Mouse (Mus musculus) left cerebral cortex, postnatal 14 days (tissue): ENCODE data around the gene Dhrs4. TPM values are rescaled to one million over a fixed set of nuclear protein-coding genes. Genes with fewer than 3 reads are reported as not detected.
A peak's percentile ranks its signal among the peaks of the same experiment; 100 is the strongest.

Experiments used
- DNase-seq, 2 experiments: peaks; one replicate each; pipeline ENCODE4 v3.0.0; 2021 to 2022; ENCODE audit warnings: low spot score in 2 of 2, mixed read lengths in 1 of 2
- intact Hi-C: fragments of 180-260 bp; cut with DNase I; formaldehyde crosslinking; loops from one replicate; pipeline ENCODE4 v1.15.1; 2025
- total RNA-seq, 2 experiments: library from RNA; stranded (reverse); gene quantifications; 2 replicates each; pipeline ENCODE4 v1.2.3; 2021

The Dhrs4 gene
- total RNA-seq, 2 experiments from 2014 or later, result 11.7 to 16.0 TPM

- peak; percentile 57 to 64 for DNase-seq
- intact Hi-C loops, result no loop called here
These were observed 40.3 kb downstream of the Dhrs4 start for GRCm38 (mm10) chr14:55518897-55519296.

- intact Hi-C loops, result no loop called here
- DNase-seq, result no peak
These were observed 41.0 kb downstream of the Dhrs4 start for GRCm38 (mm10) chr14:55519604-55520003.

- peak; percentile 39 to 53 for DNase-seq
- intact Hi-C loops, result no loop called here
These were observed 42.1 kb downstream of the Dhrs4 start for GRCm38 (mm10) chr14:55520451-55521361.

GRCm38 (mm10) chr14:55524062-55524461 lies 45.5 kb downstream of the Dhrs4 start:
- intact Hi-C loops, result no loop called here
- no peak for DNase-seq

- intact Hi-C loops, result no loop called here
- no peak for DNase-seq
These were observed 46.2 kb downstream of the Dhrs4 start, which contains the start of gene Nrl for GRCm38 (mm10) chr14:55524785-55525184. Nrl (minus strand) TSS chr14:55524981.

DNA sequence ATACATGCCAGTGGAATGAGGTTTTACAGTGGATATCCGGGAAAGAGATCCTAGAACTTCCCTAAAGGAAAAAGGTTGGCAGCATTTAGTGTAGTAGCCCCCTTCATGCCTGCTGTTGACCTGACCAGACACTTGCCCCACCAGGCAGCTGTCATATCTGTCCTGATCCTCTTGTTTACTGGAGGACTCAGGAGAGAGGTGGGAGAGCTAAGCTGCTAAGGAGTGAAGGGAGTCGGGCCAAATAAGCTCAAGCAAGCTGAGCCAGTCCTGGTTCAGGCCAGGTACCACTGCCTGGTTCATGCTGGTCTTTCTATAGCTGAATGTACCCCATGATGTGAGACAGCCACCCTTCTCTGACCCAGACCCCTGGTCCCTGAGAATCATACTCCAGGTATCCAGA lies 48.1 kb downstream of the Dhrs4 start:
- DNase-seq, result no peak
- intact Hi-C loops, result no loop called here

DNA sequence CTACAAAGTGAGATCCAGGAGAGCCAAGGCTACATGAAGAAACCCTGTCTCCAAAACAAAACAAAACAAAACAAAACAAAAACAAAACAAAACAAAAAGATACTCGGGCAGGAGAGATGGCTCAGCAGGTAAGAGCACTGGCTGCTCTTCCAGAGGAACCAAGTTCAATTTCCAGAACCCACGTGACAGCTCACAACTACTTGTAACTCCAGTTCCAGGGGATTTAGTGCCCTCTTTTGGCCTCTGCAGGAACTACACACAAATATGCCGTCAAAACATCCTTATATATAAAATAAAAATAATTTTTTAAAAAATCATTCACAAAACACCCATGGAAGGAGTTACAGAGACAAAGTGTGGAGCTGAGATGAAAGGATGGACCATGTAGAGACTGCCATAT lies 49.4 kb downstream of the Dhrs4 start:
- intact Hi-C loops, result no loop called here

GRCm38 (mm10) chr14:55536116-55536745 lies 57.7 kb downstream of the Dhrs4 start:
- intact Hi-C loops, result loop anchor here (5.0 kb wide), 1 partner anchor 39 kb away; no protein-coding TSS in a partner anchor
- DNase-seq, result peak in 1 of 2 experiments; percentile 54

More for the DNA sequence above, 49.4 kb downstream of the Dhrs4 start:
- peak; percentile 33 to 43 for DNase-seq

Other genes starting within 250 kb of the Dhrs4 start
- 10 to 100 TPM; 53.5 to 70.2 TPM for gene Carmil3, start 11.9 kb downstream of the Dhrs4 start, total RNA-seq
- gene Cpne6, start 31.7 kb downstream of the Dhrs4 start, total RNA-seq, result 100 to 1,000 TPM; 184 to 205 TPM
- gene Nrl, start 46.2 kb downstream of the Dhrs4 start, total RNA-seq, result under 1 TPM; 0.33 to 0.61 TPM
- 10 to 100 TPM; 18.6 to 19.5 TPM for gene Pck2, start 61.5 kb downstream of the Dhrs4 start, total RNA-seq
- gene Dcaf11, start 81.2 kb downstream of the Dhrs4 start, total RNA-seq, result 10 to 100 TPM; 75.3 to 78.4 TPM
- gene A730061H03Rik, start 81.6 kb downstream of the Dhrs4 start, total RNA-seq, result not detected
- not detected for gene Fitm1, start 96.9 kb downstream of the Dhrs4 start, total RNA-seq
- gene Psme1, start 99.4 kb downstream of the Dhrs4 start, total RNA-seq, result 10 to 100 TPM; 44.9 to 56.5 TPM
- gene Emc9, start 106.5 kb downstream of the Dhrs4 start, total RNA-seq, result 10 to 100 TPM; 38.7 to 45.5 TPM
- 10 to 100 TPM; 48.1 to 49.0 TPM for gene Psme2, start 112.4 kb downstream of the Dhrs4 start, total RNA-seq
- 10 to 100 TPM; 26.0 to 29.5 TPM for gene Rnf31, start 113.0 kb downstream of the Dhrs4 start, total RNA-seq
- 1 to 10 TPM; 8.0 to 8.4 TPM for gene Irf9, start 124.8 kb downstream of the Dhrs4 start, total RNA-seq
- 1 to 10 TPM; 2.1 to 3.4 TPM for gene Rec8, start 139.3 kb downstream of the Dhrs4 start, total RNA-seq
- 100 to 1,000 TPM; 123 to 171 TPM for gene Ipo4, start 157.2 kb downstream of the Dhrs4 start, total RNA-seq
- 1 to 10 TPM; 4.8 to 8.1 TPM for gene Gm49378, start 159.1 kb downstream of the Dhrs4 start, total RNA-seq
- gene Tm9sf1, start 165.0 kb downstream of the Dhrs4 start, total RNA-seq, result 10 to 100 TPM; 42.1 to 42.2 TPM
- gene Tssk4, start 171.4 kb downstream of the Dhrs4 start, total RNA-seq, result under 1 TPM; 0.74 to 0.92 TPM
- gene Mdp1, start 181.8 kb downstream of the Dhrs4 start, total RNA-seq, result 10 to 100 TPM; 37.8 to 42.6 TPM
- gene Gmpr2, start 193.2 kb downstream of the Dhrs4 start, total RNA-seq, result 10 to 100 TPM; 22.7 to 24.6 TPM
- 100 to 1,000 TPM; 305 to 339 TPM for gene Nedd8, start 193.4 kb downstream of the Dhrs4 start, total RNA-seq
- gene Tinf2, start 203.1 kb downstream of the Dhrs4 start, total RNA-seq, result 10 to 100 TPM; 14.8 to 16.0 TPM
- under 1 TPM in 1 of 2 experiments, not detected in 1; 0.25 TPM for gene Tgm1, start 235.2 kb downstream of the Dhrs4 start, total RNA-seq
- 10 to 100 TPM; 44.2 to 45.4 TPM for gene Rabggta, start 243.5 kb downstream of the Dhrs4 start, total RNA-seq